Mouse (Mus musculus): Measurements from ENCODE around the gene Svopl. TPM values are rescaled to one million over a fixed set of nuclear protein-coding genes. Genes with fewer than 3 reads are reported as not detected.
A peak's percentile ranks its signal among the peaks of the same experiment; 100 is the strongest.

Svopl gene
- total RNA-seq, 1 experiment from 2014 or later = not detected

DNA sequence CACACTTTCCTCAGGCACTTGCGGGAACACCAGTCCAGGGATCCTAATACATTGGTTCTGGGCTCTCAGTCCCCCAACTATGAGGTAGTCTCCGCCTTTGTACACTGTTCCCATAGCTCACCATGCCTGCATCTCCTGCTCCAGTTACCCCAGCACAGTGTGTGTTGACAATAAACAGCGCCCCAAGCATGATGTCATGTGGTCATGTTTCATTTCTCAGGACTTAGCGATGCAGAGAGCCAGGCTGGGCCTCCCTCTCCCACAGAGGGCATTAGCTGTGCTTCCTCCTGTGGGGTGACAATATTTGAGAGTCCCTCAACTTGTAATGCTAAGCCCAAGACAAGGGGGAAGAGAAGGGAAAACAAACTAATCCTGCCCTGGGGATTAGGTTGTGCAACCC lies 1.2 kb upstream of the Svopl start:
- ATAC-seq (replicated peaks; ENCODE audit: insufficient number of reproducible peaks, low FRiP score, low TSS enrichment, poor library complexity, severe bottlenecking) = no peak

DNA sequence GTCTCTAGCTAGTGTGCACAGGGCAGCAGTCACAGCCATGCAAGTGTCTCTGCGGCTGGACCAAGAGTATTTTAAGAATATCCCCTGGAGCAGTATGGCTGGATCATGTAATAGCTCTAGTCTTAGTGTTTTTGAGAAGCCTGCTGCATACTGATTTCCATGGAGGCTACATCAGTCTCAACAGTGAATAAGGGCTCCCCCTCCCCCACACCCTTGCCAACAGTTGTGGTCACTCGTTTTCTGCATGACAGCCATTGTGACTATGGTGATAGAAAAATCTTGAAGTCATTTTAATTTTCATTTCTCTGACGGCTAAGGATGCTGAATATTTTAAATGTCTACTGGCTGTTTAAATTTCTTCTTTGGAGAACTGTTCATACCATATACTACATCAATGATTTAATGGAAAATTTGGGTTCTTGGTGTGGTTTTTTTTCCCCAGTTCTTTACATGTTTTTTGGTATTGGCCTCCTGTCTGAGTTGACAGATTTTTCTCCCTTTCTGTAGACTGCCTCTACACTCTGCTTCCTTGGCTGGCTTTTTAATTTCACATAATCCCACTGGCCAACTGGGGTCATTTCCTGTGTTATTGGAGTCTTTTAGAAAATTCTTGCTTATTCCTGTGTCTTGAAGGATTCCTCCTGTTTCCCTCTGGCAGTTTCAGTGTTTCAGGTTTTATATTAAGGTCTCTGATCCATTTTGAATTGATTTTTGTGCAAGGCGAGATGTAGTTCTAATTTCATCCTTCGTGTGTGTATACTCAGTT lies 13.8 kb downstream of the Svopl start:
- ATAC-seq (replicated peaks; ENCODE audit: insufficient number of reproducible peaks, low FRiP score, low TSS enrichment, poor library complexity, severe bottlenecking) = no peak

DNA sequence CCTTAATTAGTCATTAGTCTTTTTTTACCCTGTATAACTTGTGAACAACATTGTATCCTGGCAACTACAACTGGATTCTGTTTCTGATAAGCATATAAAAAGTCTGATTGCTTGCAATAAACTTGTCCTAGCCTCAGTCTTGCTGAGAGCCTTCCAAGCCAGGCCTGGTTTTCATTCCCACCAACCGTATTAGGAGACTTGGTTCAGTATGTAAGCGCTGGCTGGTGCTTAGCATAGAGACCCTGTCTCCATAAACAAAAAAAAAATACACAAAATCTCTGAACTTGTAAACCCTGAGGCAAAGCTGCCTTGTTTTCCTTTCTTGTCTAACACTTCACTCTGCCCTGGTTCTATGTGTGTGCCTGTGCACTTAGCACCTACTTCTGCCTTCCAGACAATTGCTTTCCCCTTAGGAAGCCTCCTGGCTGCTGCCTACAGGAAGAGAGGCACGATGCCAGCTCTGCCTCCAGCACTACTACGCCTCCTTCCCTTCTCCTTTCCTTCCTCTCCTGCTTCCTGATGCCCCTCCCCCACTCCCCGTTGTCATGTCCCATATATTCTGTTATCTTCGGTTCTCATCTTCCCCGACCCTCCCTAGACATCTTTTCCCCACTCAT lies 14.8 kb downstream of the Svopl start:
- ATAC-seq (replicated peaks; ENCODE audit: insufficient number of reproducible peaks, low FRiP score, low TSS enrichment, poor library complexity, severe bottlenecking) = no peak

DNA sequence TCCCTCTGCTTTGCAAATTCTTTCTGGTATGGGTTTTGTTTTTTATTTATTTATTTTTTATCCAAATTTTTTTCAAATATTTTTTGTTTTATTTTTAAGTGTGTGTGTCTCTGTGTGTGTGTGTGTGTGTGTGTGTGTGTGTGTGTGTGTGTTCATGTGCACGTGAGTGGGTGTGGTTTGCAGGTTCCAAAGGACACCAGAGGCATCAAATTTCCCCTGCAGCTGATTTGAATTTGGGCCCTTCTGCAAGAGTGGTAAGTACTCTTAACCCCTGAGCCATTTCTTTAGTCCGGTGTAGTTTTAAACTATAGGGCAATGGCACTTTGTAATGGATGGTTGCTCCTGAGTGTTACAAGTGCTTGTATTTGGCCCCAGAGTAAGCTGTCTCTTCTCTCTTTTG lies 18.6 kb downstream of the Svopl start:
- ATAC-seq (replicated peaks; ENCODE audit: insufficient number of reproducible peaks, low FRiP score, low TSS enrichment, poor library complexity, severe bottlenecking) = no peak

DNA sequence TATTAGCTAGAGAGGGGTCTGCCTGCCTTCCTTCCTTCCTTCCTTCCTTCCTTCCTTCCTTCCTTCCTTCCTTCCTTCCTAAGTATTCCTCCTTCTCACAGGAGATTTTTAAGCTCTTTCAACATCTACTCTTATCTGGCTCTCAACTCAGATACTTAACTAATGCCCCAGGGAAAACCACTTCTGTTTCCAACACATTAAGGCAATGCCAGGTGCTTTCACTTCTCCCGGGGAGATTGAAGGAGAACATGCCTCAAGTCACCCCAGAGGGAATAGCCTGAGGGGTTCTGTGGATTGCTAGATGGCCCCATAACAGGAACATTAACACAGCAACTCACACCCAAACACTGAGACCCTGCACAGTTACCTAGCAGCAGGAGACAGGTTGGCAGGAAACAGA lies 19.0 kb downstream of the Svopl start:
- no peak for ATAC-seq (replicated peaks; ENCODE audit: insufficient number of reproducible peaks, low FRiP score, low TSS enrichment, poor library complexity, severe bottlenecking)

DNA sequence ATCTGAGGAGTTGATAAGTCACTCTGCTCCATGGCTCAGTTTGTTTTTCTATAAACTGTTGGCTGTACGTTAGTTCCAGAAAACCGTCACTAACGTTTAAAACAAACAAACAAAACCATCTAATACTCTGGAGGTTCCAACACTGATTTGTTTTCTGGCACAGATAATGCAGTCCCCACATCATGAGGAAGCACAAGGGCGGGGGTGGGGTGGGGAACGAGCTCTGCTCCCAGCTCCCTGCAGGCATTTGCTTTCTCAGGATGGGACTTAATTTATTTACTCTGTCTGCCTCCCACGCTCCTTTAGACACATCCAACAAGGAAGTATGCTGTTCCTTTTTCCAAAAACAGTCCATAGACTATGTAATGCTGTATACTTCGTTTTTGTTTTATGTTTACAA lies 23.5 kb downstream of the Svopl start:
- ATAC-seq (replicated peaks; ENCODE audit: insufficient number of reproducible peaks, low FRiP score, low TSS enrichment, poor library complexity, severe bottlenecking) = no peak

DNA sequence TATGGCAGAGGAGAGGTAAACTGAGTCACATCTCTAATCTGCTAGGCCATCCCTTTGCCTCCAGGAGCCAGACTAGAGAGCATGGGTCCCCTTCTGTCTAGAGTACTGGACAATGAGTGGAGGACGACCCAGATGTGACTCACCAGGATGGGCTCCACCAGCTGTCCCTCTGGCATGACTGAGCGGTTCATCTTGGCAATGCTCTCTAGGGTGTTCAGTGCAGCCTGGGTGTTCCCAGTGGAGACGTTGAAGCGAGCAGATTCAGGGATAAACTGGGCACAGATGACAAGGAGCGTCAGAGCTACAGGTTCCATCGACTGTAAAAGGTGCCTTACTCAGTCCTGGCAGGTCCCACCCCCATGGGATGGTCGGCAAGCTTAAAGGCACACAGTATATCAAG lies 25.4 kb downstream of the Svopl start:
- no peak for ATAC-seq (replicated peaks; ENCODE audit: insufficient number of reproducible peaks, low FRiP score, low TSS enrichment, poor library complexity, severe bottlenecking)

DNA sequence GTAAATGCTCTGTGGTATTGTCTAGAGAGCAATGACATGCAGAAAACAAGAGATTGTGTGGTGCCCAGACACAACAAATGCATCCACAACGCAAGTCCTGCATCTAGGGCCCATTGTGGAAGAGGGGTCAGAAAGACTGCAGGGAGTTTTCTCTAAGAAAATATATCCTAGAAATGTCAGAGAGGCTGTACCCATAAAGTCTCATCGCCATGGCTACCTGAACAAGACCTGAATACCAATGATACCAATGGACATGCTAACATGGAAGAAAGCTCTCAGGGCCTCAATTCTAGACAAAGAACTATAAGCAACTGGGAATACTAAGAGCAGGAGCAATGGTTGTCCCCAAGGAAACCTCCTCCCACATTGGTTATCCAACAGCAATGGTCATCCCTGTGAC lies 34.0 kb downstream of the Svopl start:
- no peak for ATAC-seq (replicated peaks; ENCODE audit: insufficient number of reproducible peaks, low FRiP score, low TSS enrichment, poor library complexity, severe bottlenecking)

DNA sequence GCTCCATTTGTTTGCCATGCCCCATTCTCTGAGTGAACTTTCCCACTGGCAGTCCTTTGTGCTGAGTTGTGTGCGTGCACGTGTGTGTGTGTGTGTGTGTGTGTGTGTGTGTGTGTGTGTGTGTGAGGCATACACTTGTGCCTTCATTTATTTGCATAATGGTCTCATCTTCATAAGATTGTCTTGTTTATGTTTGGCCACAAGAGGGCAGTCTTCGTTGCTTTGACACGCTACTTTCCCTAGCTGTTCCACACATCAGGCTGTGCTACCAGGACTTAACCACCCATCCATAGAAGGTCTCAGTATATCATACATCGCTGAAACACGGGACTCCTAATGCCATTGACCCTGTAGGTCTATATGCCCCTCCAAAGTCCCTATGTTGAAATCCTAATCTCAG lies 39.3 kb downstream of the Svopl start:
- ATAC-seq (replicated peaks; ENCODE audit: insufficient number of reproducible peaks, low FRiP score, low TSS enrichment, poor library complexity, severe bottlenecking) = 0 out of 2 replicates have a peak, but pooled peaks have one; percentile 35

DNA sequence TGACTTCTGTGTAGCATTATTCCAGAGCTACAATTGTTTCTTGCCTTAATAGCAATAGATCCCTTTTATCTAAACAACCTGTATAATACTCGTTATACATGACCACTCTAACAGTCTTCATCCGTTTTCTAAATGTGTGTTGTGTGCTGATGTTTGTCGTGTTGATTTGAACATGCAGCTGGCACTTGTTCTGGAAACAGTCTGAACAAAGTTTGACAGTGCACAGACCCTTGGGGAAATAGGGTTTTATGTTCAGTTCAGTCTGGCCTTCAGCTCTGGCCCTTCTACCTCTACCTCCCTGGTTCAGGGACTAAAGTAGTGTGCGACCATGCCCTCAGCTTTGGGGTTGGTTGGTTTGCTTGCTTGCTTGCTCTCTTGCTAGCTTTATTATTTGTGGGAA lies 79.4 kb downstream of the Svopl start:
- ATAC-seq (replicated peaks; ENCODE audit: insufficient number of reproducible peaks, low FRiP score, low TSS enrichment, poor library complexity, severe bottlenecking) = no peak

DNA sequence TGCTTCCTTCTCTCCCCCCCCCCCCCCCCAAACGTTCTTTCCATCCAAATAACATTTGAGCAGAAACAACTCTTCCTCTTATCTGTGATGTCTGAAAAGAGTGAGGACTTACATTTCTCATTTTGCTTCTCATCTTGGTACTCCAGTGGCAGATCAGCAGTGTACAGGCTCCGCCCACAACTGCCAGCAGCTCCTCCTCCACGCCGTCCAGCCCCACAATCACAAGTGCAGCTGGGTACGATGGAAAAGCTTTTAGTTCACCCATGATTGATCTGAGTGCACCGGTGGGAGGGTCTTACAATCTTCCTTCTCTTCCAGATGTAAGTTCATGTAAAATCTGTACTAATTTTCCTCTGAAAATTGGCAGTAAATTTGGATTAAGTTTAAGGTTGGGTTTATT lies 95.5 kb downstream of the Svopl start:
- ATAC-seq (replicated peaks; ENCODE audit: insufficient number of reproducible peaks, low FRiP score, low TSS enrichment, poor library complexity, severe bottlenecking) = no peak

DNA sequence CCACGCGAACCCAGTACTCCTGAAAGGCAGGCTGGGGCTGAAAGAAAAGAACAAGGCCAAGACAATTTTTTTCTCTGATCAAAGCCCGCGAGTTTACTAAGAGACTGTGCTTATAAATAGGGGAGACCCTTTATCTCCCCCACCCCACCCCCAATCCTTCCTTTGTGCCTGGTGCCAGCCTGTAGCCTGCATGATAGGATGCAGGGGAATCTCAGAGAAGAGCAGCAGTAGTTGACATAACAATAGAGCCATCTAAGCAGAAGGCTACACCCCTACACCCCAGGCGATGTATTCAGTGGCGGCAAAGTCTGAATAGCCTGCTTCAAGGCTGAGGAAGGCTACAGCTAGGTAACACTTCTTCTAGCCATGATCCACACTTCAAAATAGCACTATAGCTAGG lies 110.3 kb downstream of the Svopl start:
- no peak for ATAC-seq (replicated peaks; ENCODE audit: insufficient number of reproducible peaks, low FRiP score, low TSS enrichment, poor library complexity, severe bottlenecking)

Other genes starting within 250 kb of the Svopl start
- gene Trim24, start 176.2 kb downstream of the Svopl start, total RNA-seq (2017) = 26.9 to 37.1 TPM (median 27.4 TPM) in 3 replicates
- not detected in 3 replicates for gene Tmem213, start 62.3 kb upstream of the Svopl start, total RNA-seq (2017)
- gene Atp6v0a4, start 77.6 kb upstream of the Svopl start, total RNA-seq (2017) = not detected in 3 replicates
- not detected in 3 replicates for gene D630045J12Rik, start 207.0 kb upstream of the Svopl start, total RNA-seq (2017)